Mouse (Mus musculus) kidney, adult 2 months (tissue): Measurements from ENCODE around the gene Ldlrap1. TPM values are rescaled to one million over a fixed set of nuclear protein-coding genes. Genes with fewer than 3 reads are reported as not detected.

ENCODE experiments used
- DNase-seq: peaks from one replicate; pipeline ENCODE4 v3.0.0; 2021
- H3K27ac ChIP-seq: fragments of 200-500 bp; 2 replicates; pipeline ENCODE4 v1.5.1; 2012; ENCODE audit warnings: low read depth, low read length, control low read depth, inconsistent platforms; ENCODE audit not compliant: insufficient read depth
- H3K27me3 ChIP-seq: fragments of 200-500 bp; replicated peaks from 2 replicates; pipeline ENCODE4 v1.6.1; 2012; ENCODE audit warnings: mild to moderate bottlenecking, moderate library complexity, low read length, inconsistent platforms; ENCODE audit not compliant: control insufficient read depth, insufficient read depth
- H3K36me3 ChIP-seq: fragments of 200-500 bp; 2 replicates; pipeline ENCODE4 v1.6.1; 2012; ENCODE audit warnings: mild to moderate bottlenecking, moderate library complexity, low read length, inconsistent platforms; ENCODE audit not compliant: control insufficient read depth, insufficient read depth
- H3K4me1 ChIP-seq: fragments of 200-500 bp; 2 replicates; pipeline ENCODE4 v1.6.1; 2011; ENCODE audit warnings: low read length; ENCODE audit not compliant: control insufficient read depth, insufficient read depth
- H3K4me3 ChIP-seq: fragments of 200-500 bp; 2 replicates; pipeline ENCODE4 v1.5.1; 2011; ENCODE audit warnings: mild to moderate bottlenecking, low read depth, low read length, control low read depth; ENCODE audit not compliant: insufficient read depth
- CTCF ChIP-seq: fragments of 200-500 bp; conservative IDR thresholded peaks from 2 replicates; pipeline ENCODE4 v1.5.1; 2011; ENCODE audit warnings: low read depth, mild to moderate bottlenecking, control low read depth, low read length, moderate library complexity, mixed read lengths; ENCODE audit not compliant: insufficient read depth, insufficient read length
- POLR2A ChIP-seq: fragments of 200-500 bp; IDR thresholded peaks from one replicate; pipeline ENCODE4 v1.6.1; 2011; ENCODE audit warnings: low read depth, low read length, control low read depth
- WGBS: fragments of 180-500 bp; shearing (Covaris S2); methylation state at CpG from one replicate; pipeline ENCODE4 v1.1.7; 2018; 5-methylcytosine and 5-hydroxymethylcytosine counted together
- polyA plus RNA-seq: library from polyadenylated mRNA; depleted of rRNA; stranded (reverse); fragments of >200 nt; gene quantifications from 2 replicates; pipeline ENCODE4 v1.2.3, GENCODE M21; 2012

Ldlrap1 gene
- polyA plus RNA-seq, 1 experiment = 22.0 TPM

- TF ChIP-seq CTCF (no peak), POLR2A (no peak)
- 68% methylated on average over 4 of the region's 4 CpGs for WGBS
- H3K27me3 ChIP-seq = no peaks in the 10 kb centered on the region
- no peak for DNase-seq
- H3K4me3 ChIP-seq = no peak overlapping the region
- H3K27ac ChIP-seq = no peak overlapping the region
- no peaks in the 10 kb centered on the region for H3K36me3 ChIP-seq
- H3K4me1 ChIP-seq = peaks cover 35% of the 10 kb centered on the region; the same call in 1 of the 2 replicates
These were observed 9.5 kb downstream of the Ldlrap1 start for GRCm38 (mm10) chr4:134758367-134758766.

- no peak for DNase-seq
- H3K4me3 ChIP-seq = no peak overlapping the region
- no peaks in the 10 kb centered on the region for H3K36me3 ChIP-seq
- H3K27ac ChIP-seq = no peak overlapping the region
- peaks cover 32% of the 10 kb centered on the region; the same call in 1 of the 2 replicates for H3K4me1 ChIP-seq
- WGBS = 63% methylated on average over 7 of the region's 7 CpGs
- TF ChIP-seq POLR2A (no peak), CTCF (no peak)
- H3K27me3 ChIP-seq = no peaks in the 10 kb centered on the region
These were observed 10.9 kb downstream of the Ldlrap1 start for GRCm38 (mm10) chr4:134756953-134757352.

- H3K4me1 ChIP-seq = peaks cover 17% of the 10 kb centered on the region; the same call in 1 of the 2 replicates
- no peak overlapping the region for H3K27ac ChIP-seq
These were observed 12.9 kb downstream of the Ldlrap1 start for GRCm38 (mm10) chr4:134754941-134755340.

GRCm38 (mm10) chr4:134754371-134754770 lies 13.5 kb downstream of the Ldlrap1 start:
- DNase-seq = no peak
- WGBS = 58% methylated on average over 10 of the region's 10 CpGs
- Histone ChIP-seq H3K27me3 (no peaks in the 10 kb centered on the region), H3K27ac (no peak overlapping the region), H3K36me3 (no peaks in the 10 kb centered on the region), H3K4me3 (no peak overlapping the region), H3K4me1 (peaks cover 11% of the 10 kb centered on the region; the same call in 1 of the 2 replicates)
- no peak for TF ChIP-seq POLR2A
- TF ChIP-seq CTCF = no peak

More at GRCm38 (mm10) chr4:134754941-134755340, 12.9 kb downstream of the Ldlrap1 start:
- TF ChIP-seq CTCF = no peak
- TF ChIP-seq POLR2A = no peak
- Histone ChIP-seq H3K27me3 (no peaks in the 10 kb centered on the region), H3K4me3 (no peak overlapping the region), H3K36me3 (no peaks in the 10 kb centered on the region)
- no peak for DNase-seq
- 66% methylated on average over 13 of the region's 13 CpGs for WGBS

- no peak overlapping the region for H3K4me3 ChIP-seq
- 72% methylated on average over 17 of the region's 17 CpGs for WGBS
- no peak overlapping the region for H3K27ac ChIP-seq
- TF ChIP-seq POLR2A = no peak
- DNase-seq = no peak
- H3K4me1 ChIP-seq = peaks cover 5% of the 10 kb centered on the region; the same call in 1 of the 2 replicates
- H3K27me3 ChIP-seq = no peaks in the 10 kb centered on the region
- no peaks in the 10 kb centered on the region for H3K36me3 ChIP-seq
These were observed 14.1 kb downstream of the Ldlrap1 start for GRCm38 (mm10) chr4:134753516-134754261.

GRCm38 (mm10) chr4:134752911-134753426 lies 14.9 kb downstream of the Ldlrap1 start:
- Histone ChIP-seq H3K36me3 (no peaks in the 10 kb centered on the region), H3K4me3 (no peak overlapping the region), H3K27ac (no peak overlapping the region), H3K27me3 (no peaks in the 10 kb centered on the region), H3K4me1 (no peaks in the 10 kb centered on the region)
- DNase-seq = no peak
- 65% methylated on average over 11 of the region's 11 CpGs for WGBS
- no peak for TF ChIP-seq CTCF
- TF ChIP-seq POLR2A = no peak

GRCm38 (mm10) chr4:134751682-134752380 lies 16.0 kb downstream of the Ldlrap1 start:
- H3K27me3 ChIP-seq = no peaks in the 10 kb centered on the region
- H3K4me1 ChIP-seq = no peaks in the 10 kb centered on the region
- no peaks in the 10 kb centered on the region for H3K36me3 ChIP-seq
- H3K27ac ChIP-seq = no peak overlapping the region
- DNase-seq = no peak
- TF ChIP-seq POLR2A (no peak), CTCF (no peak)
- 73% methylated on average over 18 of the region's 18 CpGs for WGBS
- H3K4me3 ChIP-seq = no peak overlapping the region
